Mouse (Mus musculus): ENCODE data around the gene Sh3bp5.

GRCm38 (mm10) chr14:31443616-31444015 is 7.7 kb upstream of the Sh3bp5 start:
- no peak for TF ChIP-seq GATA2 (IDR thresholded peaks at IDR 0.05; ENCODE audit: borderline replicate concordance, low read depth, low read length)
- no peak for TF ChIP-seq CTCF (IDR thresholded peaks at IDR 0.05; ENCODE audit: low read depth, low read length)

Measured in G1E (cell line).